Mouse (Mus musculus): ENCODE results near the gene Azi2. TPM values are rescaled to one million over a fixed set of nuclear protein-coding genes. Genes with fewer than 3 reads are reported as not detected.

The Azi2 gene
- total RNA-seq, 2 experiments from 2014 or later, result 72.2 to 74.5 TPM

GRCm38 (mm10) chr9:118082575-118083431 lies 42.5 kb downstream of the Azi2 start:
- DNase-seq (ENCODE audit: low spot score in 2 of 2), result no peak

- DNase-seq (ENCODE audit: low spot score in 2 of 2), result no peak
Measured at GRCm38 (mm10) chr9:118083834-118084233, 43.5 kb downstream of the Azi2 start.

- DNase-seq (ENCODE audit: low spot score in 2 of 2), result peak in 1 of 2 experiments; percentile 12
Measured at GRCm38 (mm10) chr9:118099395-118099794, 59.1 kb downstream of the Azi2 start.

- no peak for DNase-seq (ENCODE audit: low spot score in 2 of 2)
Measured at GRCm38 (mm10) chr9:118100484-118100883, 60.2 kb downstream of the Azi2 start.

- no peak for DNase-seq (ENCODE audit: low spot score in 2 of 2)
Measured at GRCm38 (mm10) chr9:118101802-118102201, 61.5 kb downstream of the Azi2 start.

GRCm38 (mm10) chr9:118108527-118109011 lies 68.3 kb downstream of the Azi2 start:
- peak in 1 of 2 experiments; percentile 6 for DNase-seq (ENCODE audit: low spot score in 2 of 2)

- DNase-seq (ENCODE audit: low spot score in 2 of 2), result no peak
Measured at GRCm38 (mm10) chr9:118109697-118110359, 69.5 kb downstream of the Azi2 start.

- DNase-seq (ENCODE audit: low spot score in 2 of 2), result no peak
Measured at GRCm38 (mm10) chr9:118110360-118110710, 70.0 kb downstream of the Azi2 start.

Small RNA genes lying within 50 kb of the gene (microRNA-seq; reads per million reads assigned to microRNA genes)
- 0 reads per million in 2 experiments for gene Gm22008

Other genes starting within 250 kb of the Azi2 start
- gene Cmc1, start 109.7 kb downstream of the Azi2 start, total RNA-seq (2021), result 10 to 100 TPM in 1 of 2 experiments, 1 to 10 TPM in 1; 9.5 to 11.1 TPM